Mouse (Mus musculus): ENCODE measurements around the gene Dgkz. TPM values are rescaled to one million over a fixed set of nuclear protein-coding genes. Genes with fewer than 3 reads are reported as not detected.

The Dgkz gene
- polyA plus RNA-seq, 1 experiment from 2014 or later: 26.1 TPM

GRCm38 (mm10) chr2:91944170-91944950 lies 31.3 kb downstream of the Dgkz start:
- H3K4me2 ChIP-seq (replicated peaks): no peak overlapping the region
- H3K36me3 ChIP-seq: peaks cover 11% of the 10 kb centered on the region; the same call in 1 of the 2 replicates
- no peak overlapping the region for H3K9ac ChIP-seq (replicated peaks)
- H3K4me1 ChIP-seq: peaks cover 33% of the 10 kb centered on the region
- no peaks in the 10 kb centered on the region; the same call in 1 of the 2 replicates for H3K27me3 ChIP-seq
- H3K27ac ChIP-seq (replicated peaks): no peak overlapping the region
- H3K9me3 ChIP-seq: no peaks in the 10 kb centered on the region
- WGBS: 49% methylated on average over 13 of the region's 13 CpGs
- no peak overlapping the region for H3K4me3 ChIP-seq
- ATAC-seq (ENCODE audit: low FRiP score, low read depth): peak; percentile 66

GRCm38 (mm10) chr2:91942356-91942755 lies 33.3 kb downstream of the Dgkz start:
- no peak overlapping the region for H3K27ac ChIP-seq (replicated peaks)
- WGBS: 81% methylated on average over 6 of the region's 6 CpGs
- no peak for ATAC-seq (ENCODE audit: low FRiP score, low read depth)
- peaks cover 31% of the 10 kb centered on the region for H3K36me3 ChIP-seq
- H3K4me2 ChIP-seq (replicated peaks): no peak overlapping the region
- H3K4me1 ChIP-seq: peaks cover 15% of the 10 kb centered on the region
- no peak overlapping the region for H3K4me3 ChIP-seq
- H3K27me3 ChIP-seq: no peaks in the 10 kb centered on the region; the same call in 1 of the 2 replicates
- H3K9ac ChIP-seq (replicated peaks): no peak overlapping the region
- no peaks in the 10 kb centered on the region for H3K9me3 ChIP-seq

GRCm38 (mm10) chr2:91939303-91939935 lies 36.2 kb downstream of the Dgkz start:
- WGBS: 76% methylated on average over 15 of the region's 15 CpGs
- Histone ChIP-seq H3K9ac (replicated peaks) (no peak overlapping the region; the same call in 1 of the 2 replicates), H3K27me3 (no peaks in the 10 kb centered on the region), H3K36me3 (peaks cover 60% of the 10 kb centered on the region), H3K27ac (replicated peaks) (no peak overlapping the region), H3K4me2 (replicated peaks) (no peak overlapping the region), H3K4me1 (peaks cover 5% of the 10 kb centered on the region), H3K9me3 (no peaks in the 10 kb centered on the region), H3K4me3 (no peak overlapping the region)
- no peak for ATAC-seq (ENCODE audit: low FRiP score, low read depth)

- peaks cover 60% of the 10 kb centered on the region for H3K36me3 ChIP-seq
- 90% methylated on average over 7 of the region's 7 CpGs for WGBS
- H3K4me3 ChIP-seq: no peak overlapping the region
- H3K9me3 ChIP-seq: no peaks in the 10 kb centered on the region
- no peak overlapping the region; the same call in 1 of the 2 replicates for H3K27ac ChIP-seq (replicated peaks)
- no peaks in the 10 kb centered on the region for H3K27me3 ChIP-seq
- ATAC-seq (ENCODE audit: low FRiP score, low read depth): no peak
- no peak overlapping the region for H3K9ac ChIP-seq (replicated peaks)
- peaks cover 21% of the 10 kb centered on the region for H3K4me1 ChIP-seq
- H3K4me2 ChIP-seq (replicated peaks): no peak overlapping the region
Measured at GRCm38 (mm10) chr2:91936154-91936553, 39.5 kb downstream of the Dgkz start.

GRCm38 (mm10) chr2:91934826-91935525 lies 40.7 kb downstream of the Dgkz start:
- H3K36me3 ChIP-seq: peaks cover 54% of the 10 kb centered on the region
- no peak for ATAC-seq (ENCODE audit: low FRiP score, low read depth)
- H3K4me3 ChIP-seq: no peak overlapping the region
- H3K27ac ChIP-seq (replicated peaks): no peak overlapping the region
- WGBS: 87% methylated on average over 9 of the region's 9 CpGs
- H3K4me2 ChIP-seq (replicated peaks): no peak overlapping the region
- H3K4me1 ChIP-seq: peaks cover 31% of the 10 kb centered on the region
- H3K9ac ChIP-seq (replicated peaks): no peak overlapping the region
- no peaks in the 10 kb centered on the region for H3K9me3 ChIP-seq
- no peaks in the 10 kb centered on the region for H3K27me3 ChIP-seq

GRCm38 (mm10) chr2:91934016-91934415 lies 41.6 kb downstream of the Dgkz start:
- peaks cover 39% of the 10 kb centered on the region for H3K4me1 ChIP-seq
- H3K27me3 ChIP-seq: no peaks in the 10 kb centered on the region
- ATAC-seq (ENCODE audit: low FRiP score, low read depth): no peak
- no peak overlapping the region for H3K4me2 ChIP-seq (replicated peaks)
- H3K36me3 ChIP-seq: peaks cover 45% of the 10 kb centered on the region
- no peaks in the 10 kb centered on the region for H3K9me3 ChIP-seq
- H3K9ac ChIP-seq (replicated peaks): no peak overlapping the region
- WGBS: 58% methylated on average over 8 of the region's 8 CpGs
- H3K4me3 ChIP-seq: no peak overlapping the region
- H3K27ac ChIP-seq (replicated peaks): peak overlapping the region; percentile 94; the same call in 1 of the 2 replicates

- H3K36me3 ChIP-seq: peaks cover 39% of the 10 kb centered on the region
- no peaks in the 10 kb centered on the region for H3K27me3 ChIP-seq
- H3K4me1 ChIP-seq: peaks cover 40% of the 10 kb centered on the region
- peak overlapping the region; percentile 94 for H3K27ac ChIP-seq (replicated peaks)
- peak overlapping the region; percentile 75; the same call in 1 of the 2 replicates for H3K4me2 ChIP-seq (replicated peaks)
- H3K9me3 ChIP-seq: no peaks in the 10 kb centered on the region
- H3K4me3 ChIP-seq: no peak overlapping the region
- ATAC-seq (ENCODE audit: low FRiP score, low read depth): no peak
- 20% methylated on average over 9 of the region's 9 CpGs for WGBS
- H3K9ac ChIP-seq (replicated peaks): peak overlapping the region; percentile 43; the same call in 1 of the 2 replicates
Measured at GRCm38 (mm10) chr2:91933471-91933870, 42.2 kb downstream of the Dgkz start.

- H3K27ac ChIP-seq (replicated peaks): peak overlapping the region; percentile 94
- no peak for ATAC-seq (ENCODE audit: low FRiP score, low read depth)
- H3K27me3 ChIP-seq: peaks cover 3% of the 10 kb centered on the region; the same call in 1 of the 2 replicates
- peaks cover 33% of the 10 kb centered on the region for H3K36me3 ChIP-seq
- peak overlapping the region; percentile 75 for H3K4me2 ChIP-seq (replicated peaks)
- H3K9me3 ChIP-seq: no peaks in the 10 kb centered on the region
- no peak overlapping the region for H3K4me3 ChIP-seq
- 7% methylated on average over 6 of the region's 6 CpGs for WGBS
- H3K4me1 ChIP-seq: peaks cover 44% of the 10 kb centered on the region
- peak overlapping the region; percentile 46; the same call in 1 of the 2 replicates for H3K9ac ChIP-seq (replicated peaks)
Measured at GRCm38 (mm10) chr2:91932737-91933350, 42.8 kb downstream of the Dgkz start.

- H3K4me3 ChIP-seq: peak within 1 kb of the TSS; percentile 76
- H3K27ac ChIP-seq (replicated peaks): peak within 1 kb of the TSS; percentile 94
- H3K9ac ChIP-seq (replicated peaks): peak within 1 kb of the TSS; percentile 94
- H3K4me1 ChIP-seq: peaks cover 44% of the 10 kb centered on the region
- 2% methylated on average over 15 of the region's 16 CpGs for WGBS
- H3K9me3 ChIP-seq: no peaks in the 10 kb centered on the region
- ATAC-seq (ENCODE audit: low FRiP score, low read depth): peak; percentile 12
- H3K27me3 ChIP-seq: peaks cover 4% of the 10 kb centered on the region; the same call in 1 of the 2 replicates
- H3K36me3 ChIP-seq: peaks cover 27% of the 10 kb centered on the region
- H3K4me2 ChIP-seq (replicated peaks): peak within 1 kb of the TSS; percentile 75
Measured at GRCm38 (mm10) chr2:91932160-91932711, 43.4 kb downstream of the Dgkz start, which contains the start of gene Mdk. Mdk (minus strand) TSS chr2:91932297.

- H3K4me3 ChIP-seq: peak overlapping the region; percentile 76
- H3K36me3 ChIP-seq: peaks cover 21% of the 10 kb centered on the region
- ATAC-seq (ENCODE audit: low FRiP score, low read depth): peak; percentile 85
- H3K27me3 ChIP-seq: peaks cover 6% of the 10 kb centered on the region; the same call in 1 of the 2 replicates
- H3K9ac ChIP-seq (replicated peaks): peak overlapping the region; percentile 94
- no peaks in the 10 kb centered on the region for H3K9me3 ChIP-seq
- under 1% methylated on average over 49 of the region's 50 CpGs for WGBS
- peak overlapping the region; percentile 75 for H3K4me2 ChIP-seq (replicated peaks)
- H3K27ac ChIP-seq (replicated peaks): peak overlapping the region; percentile 94
- H3K4me1 ChIP-seq: peaks cover 44% of the 10 kb centered on the region
Measured at GRCm38 (mm10) chr2:91931328-91932159, 44.1 kb downstream of the Dgkz start.
